Mouse (Mus musculus): ENCODE data around the gene Ube2d3.

The Ube2d3 gene

DNA sequence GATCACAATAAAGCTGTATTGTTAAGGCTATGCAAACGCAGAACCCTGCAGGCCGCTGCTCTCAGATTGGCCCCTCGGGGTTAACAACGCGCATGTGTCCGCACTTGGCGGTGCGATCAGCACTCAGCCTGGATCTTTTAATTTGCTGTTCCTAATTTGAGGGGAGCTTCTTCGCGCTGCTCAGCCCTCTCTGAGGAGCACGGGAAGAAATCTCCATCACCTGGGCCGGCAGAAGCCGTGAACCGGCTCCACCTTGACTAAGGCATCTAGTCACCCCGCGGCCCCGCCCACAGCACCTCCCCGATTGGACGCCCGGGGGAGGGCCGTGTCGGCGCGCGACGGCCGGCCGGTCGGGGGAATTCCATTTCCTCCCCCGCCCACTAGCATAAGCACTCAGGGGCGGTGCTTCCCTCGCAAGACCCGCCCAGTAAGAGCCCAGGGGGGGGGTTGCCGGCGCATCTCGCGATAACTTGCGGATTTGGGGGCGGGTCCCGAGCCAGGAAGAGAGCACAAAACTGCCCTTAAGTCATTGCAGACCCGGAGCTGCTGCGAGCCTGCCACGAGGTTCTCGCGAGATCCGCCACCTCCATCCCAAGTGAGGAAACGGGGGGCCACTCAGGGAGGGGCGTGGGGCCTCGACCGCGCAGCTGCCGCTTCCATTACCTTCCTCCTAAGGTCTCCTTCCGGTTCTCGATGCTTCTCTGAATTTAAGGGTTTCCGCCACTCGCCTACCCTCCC lies at the start of gene Ube2d3:
Ube2d3 (plus strand) TSS at position 392 of the 738 bp plus-strand sequence.
- DNase-seq (ENCODE audit: low spot score): peak; percentile 99

DNA sequence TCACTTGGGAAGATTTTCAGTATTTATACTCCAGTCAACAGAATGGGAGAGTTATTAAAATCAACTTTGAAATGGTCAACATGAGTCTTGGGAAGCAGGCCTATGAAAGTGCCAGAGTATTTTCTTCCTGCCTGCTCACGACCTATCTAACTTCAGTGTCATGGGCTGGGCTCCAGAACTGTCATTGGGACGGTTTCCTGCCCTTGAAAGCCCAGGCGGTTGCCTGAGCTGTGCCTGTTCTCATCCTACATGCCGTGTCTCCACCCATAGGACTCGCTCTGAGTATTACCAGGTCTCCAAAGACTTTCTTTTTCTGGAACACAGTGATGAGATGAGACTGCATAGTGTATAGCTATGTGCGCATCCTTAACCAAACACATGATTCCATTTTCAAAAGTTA lies 44.8 kb upstream of the Ube2d3 start:
- no peak for DNase-seq (ENCODE audit: low spot score)

DNA sequence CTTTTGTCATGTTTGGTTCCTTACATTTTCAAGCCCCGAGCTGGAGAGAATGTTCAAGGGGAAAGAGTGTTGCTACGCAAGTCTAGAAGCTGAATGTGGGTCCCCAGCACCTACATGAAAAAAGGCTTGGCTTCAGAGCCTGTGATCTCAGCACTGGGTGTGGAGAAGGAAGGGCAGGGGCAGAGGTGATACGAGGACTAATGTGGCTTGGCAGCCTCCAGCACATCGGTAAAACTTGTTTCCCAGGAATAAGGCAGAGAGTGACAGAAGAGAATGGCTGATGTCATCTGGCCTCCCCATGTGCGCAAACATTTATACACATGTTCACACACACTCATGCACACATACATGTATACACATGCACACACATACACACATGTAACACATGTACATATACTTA lies 42.9 kb upstream of the Ube2d3 start:
- DNase-seq (ENCODE audit: low spot score): no peak

DNA sequence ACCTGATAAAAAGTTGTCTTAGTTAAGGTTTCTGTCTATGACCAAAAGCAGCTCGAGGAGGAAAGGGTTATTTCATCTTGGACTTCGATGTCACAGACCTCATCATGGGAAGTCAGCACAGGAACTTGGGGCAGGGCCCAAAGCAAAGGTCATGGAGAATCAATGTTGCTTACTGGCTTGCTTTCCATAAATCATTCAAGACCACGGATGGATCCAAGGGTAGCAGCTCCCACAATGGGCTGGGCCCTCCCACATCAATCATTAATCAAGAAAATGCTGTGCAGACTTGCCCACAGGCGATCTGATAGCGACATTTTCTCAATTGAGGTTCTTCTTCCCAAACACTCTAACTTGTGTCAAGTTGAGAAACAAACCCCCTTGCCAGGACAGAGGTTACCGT lies 41.9 kb upstream of the Ube2d3 start:
- DNase-seq (ENCODE audit: low spot score): no peak

DNA sequence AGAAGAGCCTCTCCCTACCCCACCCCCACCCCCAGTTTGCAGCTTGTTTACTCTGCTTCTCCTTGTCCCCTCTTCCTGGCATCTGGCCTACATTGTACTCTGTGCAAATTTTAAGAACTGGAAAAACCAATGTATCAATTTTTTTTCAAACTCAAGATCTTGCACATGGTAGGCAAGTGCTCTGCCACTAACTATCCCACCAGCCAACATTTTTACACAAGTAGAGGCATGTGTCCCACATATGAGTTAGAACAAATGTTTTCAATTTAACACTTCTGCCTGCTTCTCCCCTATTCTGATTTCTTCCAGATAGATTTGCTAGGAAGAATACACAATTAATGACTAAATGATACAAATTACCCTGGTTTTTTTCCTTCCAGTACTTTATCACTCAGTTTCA lies 40.8 kb upstream of the Ube2d3 start:
- DNase-seq (ENCODE audit: low spot score): no peak

DNA sequence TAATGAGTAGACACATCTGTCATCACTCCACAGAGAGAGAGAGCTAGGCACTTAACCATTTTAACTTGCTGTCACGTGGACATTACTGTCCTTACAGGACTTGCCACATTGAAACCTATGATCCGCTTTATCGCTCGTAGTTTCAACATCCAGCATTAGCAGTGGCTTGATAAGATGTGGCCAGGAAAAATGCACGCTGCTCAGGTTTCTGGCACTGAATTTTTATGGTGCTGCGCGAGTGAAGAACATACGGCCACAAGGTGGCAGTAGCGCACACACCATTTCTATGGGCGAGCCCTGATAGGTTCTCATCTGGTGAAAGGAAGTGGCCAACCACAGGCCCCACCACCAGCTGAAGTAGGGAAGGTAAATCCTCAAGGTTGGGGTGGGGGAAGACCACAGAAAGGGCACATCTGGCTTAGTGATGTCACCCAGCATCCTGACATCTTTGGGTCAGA lies 35.7 kb upstream of the Ube2d3 start:
- peak; percentile 52 for DNase-seq (ENCODE audit: low spot score)

DNA sequence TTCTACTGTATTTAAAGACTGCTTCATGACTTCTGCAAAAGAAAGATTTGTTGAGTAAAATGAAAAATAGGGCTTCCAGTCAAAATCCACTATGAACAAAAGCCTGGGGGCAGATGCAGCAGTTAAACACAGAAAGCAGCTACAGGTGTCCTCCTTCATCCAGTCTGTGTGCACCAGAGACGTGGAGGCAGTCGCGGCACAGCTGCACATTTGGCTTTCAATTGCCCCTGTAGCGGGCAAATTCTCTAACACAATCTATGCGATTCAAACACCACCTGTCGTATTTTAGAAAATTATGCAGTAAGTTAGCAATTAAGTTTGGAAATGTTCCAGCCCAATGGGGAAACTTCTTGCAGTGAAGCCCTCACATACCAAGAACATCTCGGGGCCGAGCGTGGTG lies 34.7 kb upstream of the Ube2d3 start:
- no peak for DNase-seq (ENCODE audit: low spot score)

DNA sequence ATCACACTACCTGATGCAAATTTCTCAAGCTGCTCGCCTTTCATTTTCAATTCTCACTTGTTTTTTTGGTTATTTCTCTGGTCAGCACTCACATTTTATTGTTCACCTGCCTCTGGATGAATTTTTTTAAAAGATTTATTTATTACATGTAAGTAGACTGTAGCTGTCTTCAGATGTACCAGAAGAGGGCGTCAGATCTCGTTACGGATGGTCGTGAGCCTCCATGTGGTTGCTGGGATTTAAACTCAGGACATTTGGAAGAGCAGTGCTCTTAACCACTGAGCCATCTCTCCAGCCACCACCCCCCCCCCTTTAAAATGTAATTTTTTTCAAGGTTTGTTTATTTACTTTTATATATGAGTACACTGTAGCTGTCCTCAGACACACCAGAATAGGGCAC lies 34.1 kb upstream of the Ube2d3 start:
- DNase-seq (ENCODE audit: low spot score): no peak

DNA sequence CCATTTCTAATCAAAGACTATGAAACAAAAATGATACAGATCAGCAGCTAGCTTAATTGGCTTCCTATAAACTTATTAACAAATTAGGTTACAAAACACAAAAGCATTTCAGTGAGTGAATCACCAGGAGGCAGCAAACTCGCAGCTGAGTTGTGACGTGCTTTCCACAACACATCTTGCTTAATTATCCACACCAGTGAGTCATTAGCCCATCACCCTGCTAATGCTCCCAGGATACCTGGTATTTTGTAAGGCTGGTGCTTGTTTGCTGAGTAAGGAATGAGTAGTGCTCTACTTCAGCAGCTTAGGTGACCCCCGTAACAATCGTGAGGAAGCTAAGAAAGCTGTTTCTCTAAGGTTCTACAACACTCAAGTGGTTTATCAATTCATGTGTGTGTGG lies 33.4 kb upstream of the Ube2d3 start:
- no peak for DNase-seq (ENCODE audit: low spot score)

DNA sequence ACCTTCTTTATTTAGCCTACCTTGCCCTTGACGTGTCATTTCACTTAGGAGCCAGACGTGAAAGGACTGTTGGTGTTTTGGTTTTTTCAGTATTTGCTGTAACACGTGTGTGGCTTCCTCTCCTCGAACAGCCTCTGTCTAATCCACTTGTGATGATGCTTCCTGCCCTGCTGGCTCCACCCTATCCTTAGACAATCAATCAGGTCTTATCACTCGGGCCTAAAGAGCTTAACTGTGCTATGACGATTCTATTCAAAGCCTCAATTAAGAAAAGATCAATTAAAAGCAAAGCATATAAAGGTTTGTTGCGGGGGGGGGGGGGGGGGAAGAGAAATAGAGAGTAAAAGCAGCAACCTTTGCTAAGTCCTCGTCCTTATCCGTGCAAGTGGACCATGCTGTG lies 30.6 kb upstream of the Ube2d3 start:
- no peak for DNase-seq (ENCODE audit: low spot score)

DNA sequence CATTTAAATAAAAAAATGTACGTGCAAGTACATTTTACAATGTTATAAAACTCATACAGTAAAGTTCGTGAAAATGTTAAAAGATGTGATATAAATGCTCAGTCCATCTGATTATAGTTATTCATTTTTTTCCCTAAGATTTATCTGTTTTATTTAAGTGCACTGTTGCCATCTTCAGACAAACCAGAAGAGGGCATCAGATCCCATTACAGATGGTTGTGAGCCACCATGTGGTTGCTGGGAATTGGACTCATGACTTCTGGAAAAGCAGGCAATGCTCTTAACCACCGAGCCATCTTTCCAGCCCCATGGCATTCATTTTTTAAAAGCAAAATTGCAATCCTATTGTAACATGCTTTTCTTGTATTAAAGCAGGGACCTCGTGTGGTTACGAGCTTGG lies 28.7 kb upstream of the Ube2d3 start:
- no peak for DNase-seq (ENCODE audit: low spot score)

DNA sequence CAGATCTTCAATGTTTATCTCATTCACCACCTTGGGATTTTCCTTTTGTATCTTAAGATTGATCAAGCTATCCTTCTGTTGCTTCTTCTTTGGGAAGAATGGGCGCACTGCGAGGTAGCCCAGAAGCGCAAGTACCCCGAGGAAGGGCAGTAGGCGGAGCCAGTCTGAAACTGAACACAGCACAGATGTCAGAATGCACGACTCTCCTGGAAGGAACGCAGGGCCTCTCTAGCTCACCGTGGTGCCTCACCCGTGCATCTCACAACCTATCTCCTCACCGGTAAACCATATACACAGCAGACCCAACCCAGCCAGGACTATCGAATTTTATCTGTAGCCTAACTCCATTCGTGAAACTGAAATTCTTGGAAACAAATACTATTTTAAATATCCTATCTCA lies 26.9 kb upstream of the Ube2d3 start:
- no peak for DNase-seq (ENCODE audit: low spot score)

DNA sequence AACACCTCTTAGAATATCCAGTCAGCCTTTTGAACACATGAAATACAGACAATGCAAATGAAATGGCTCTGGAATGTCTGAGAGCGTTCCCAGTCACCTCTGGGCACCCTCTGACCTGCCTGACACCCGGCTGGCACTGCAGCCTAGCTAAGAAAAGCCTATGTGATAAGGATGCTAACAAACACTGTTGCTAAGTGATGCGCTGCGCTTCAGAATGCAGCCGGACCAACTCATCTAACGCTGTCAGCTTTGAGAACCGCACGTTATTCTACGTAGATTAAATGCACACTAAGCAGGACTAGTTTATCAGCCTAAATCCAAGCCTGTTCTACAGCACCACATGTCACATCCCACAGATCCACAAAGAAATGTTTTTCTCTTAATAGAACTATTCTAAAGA lies 26.1 kb upstream of the Ube2d3 start:
- DNase-seq (ENCODE audit: low spot score): no peak

DNA sequence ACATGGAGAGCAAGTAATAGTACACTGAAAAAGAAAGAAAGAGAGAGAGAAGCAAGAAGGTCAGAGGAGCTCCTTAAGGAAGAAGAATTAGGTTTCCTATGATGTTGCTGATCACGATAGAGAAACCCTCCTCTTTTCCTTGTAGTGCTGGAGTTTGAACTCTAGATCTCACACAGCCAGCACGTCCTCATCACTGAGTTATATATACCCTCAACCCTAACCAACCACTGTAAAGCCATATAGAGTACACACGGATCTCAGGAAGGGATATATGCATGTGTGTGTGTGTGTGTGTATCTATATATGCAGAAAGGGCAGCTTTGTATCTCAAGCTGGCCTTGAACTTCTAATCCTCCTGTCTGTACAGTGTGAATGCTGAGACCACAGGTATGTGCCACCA lies 20.7 kb upstream of the Ube2d3 start:
- no peak for DNase-seq (ENCODE audit: low spot score)

DNA sequence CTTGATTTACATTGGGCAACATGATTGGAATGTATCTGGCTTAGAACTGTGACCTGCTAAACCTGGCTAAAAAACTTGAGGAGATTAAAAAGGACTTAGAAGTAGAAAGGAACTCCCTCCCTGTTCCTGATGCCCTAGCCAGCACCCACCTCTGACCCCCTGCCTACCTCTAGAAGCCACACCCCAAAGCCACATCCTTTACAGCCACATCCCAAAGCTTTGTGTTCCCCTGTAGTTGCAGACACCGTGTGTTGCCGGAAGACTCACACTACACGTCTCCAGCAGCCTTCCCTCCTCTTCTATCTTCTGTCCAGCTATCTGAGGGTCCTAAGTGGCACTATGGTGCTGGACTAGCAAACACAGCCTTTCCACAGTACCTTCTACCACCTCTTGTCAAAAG lies 20.1 kb upstream of the Ube2d3 start:
- DNase-seq (ENCODE audit: low spot score): no peak

DNA sequence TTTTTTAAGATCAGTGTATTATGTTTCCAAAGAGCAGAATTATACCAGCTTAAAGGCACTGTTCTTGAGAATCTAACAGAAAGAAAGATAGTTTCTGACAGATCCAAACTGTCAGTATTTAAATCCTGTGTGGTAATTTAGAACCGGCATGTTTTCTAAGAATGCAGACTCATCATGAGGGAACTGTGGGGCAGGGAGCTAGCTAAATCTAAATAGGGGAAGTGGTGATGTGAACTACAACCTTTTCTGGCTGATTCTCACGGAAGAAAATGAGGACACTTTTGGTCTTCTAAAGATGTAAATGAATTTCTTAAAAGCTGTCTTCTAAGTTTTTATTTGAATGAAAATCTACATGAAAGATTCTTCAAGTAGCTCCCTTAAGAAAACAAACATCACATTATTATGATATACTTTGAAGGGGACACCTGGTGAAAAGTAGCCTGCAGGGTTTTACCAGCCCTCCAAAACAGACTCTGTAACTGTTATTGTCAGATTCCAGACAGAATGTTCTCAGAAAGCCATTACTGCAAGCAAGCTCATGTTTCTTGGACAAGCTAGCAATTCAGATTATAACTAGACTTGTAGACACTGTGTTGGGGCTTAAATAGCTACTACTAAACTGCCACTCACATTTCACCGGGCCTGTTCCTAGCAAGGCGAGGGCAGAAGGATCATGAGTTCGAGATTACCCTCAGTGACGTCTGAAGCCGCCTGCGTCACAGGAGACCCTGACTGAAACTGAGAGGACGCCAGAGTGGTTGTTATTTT lies 17.2 kb upstream of the Ube2d3 start:
- no peak for DNase-seq (ENCODE audit: low spot score)

DNA sequence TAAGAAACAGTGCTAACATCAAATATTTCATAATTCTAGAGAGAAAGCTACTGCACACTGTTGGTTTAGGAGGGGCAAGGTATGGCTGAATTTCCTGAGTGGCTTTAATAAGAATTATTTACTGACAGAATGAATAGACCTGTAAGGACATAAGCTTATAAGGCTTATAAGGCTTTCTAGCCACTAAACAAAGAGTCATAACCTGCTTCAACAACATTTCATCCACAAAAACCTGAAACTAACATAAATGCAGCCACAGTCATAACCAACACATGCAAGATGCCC lies 16.7 kb upstream of the Ube2d3 start:
- DNase-seq (ENCODE audit: low spot score): no peak

DNA sequence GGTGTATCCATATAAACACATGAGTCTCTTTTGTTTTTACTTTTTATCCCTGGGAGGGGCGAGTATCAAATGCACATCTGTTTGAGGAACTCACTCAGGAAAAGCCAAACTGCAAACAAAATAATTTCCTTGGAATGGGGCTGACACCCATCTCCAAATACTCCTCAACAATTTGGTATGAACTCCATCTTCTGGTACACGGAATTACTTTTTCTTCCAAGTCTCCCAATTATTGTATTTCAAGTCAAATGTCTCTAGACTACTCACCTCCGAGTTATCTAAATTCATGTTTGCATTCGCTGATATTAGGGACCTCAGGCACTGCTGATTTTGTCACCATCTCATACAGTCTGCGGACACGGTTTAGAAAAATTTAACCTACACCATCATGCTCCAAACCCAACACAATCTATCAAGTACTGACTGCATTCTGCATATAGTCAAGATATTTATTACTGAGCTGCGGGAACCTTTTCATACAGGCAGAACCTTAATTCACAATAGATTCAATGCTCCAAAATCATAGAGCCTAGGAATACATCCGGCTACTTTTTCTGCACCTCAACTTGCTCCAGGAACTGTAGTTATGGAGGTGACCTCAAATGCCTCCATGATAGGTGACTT lies 15.6 kb upstream of the Ube2d3 start:
- no peak for DNase-seq (ENCODE audit: low spot score)

DNA sequence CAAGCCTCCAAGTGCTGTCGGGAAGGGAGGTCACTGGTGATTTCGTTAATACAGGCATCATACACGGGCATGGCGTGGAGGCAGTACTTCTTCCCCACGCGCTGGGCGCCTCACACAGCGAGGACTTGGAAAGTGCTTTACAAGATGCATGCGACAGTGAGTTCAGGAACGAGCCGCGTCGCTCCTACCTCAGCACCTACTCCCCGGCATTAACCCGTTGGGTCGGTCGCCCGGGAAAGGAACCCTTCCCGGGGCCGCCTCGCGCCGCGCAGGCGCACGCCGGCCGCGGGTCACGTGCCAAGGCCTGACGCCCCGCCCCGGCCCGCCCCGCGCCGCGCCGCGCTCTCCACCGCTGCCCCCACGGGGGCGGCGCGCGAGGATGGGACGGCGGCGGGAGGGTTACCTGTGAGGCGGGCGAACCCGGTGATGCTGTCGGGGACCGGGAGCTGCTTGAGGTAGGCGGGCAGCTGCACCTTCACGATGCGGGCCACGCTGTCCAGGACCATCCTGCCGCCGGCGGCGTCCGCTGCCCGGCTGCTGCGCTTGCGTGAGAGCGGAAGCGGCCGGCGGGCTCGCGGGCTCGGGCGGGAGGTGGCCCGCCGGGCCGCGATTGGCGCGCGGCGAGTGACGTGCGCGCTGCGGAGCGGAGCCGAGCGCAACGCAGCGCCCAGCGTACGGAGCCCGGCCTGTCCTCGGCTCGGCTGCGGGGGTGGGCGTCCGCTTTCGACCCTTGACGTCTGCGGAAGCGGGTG lies 14.9 kb upstream of the Ube2d3 start:
- peak; percentile 70 for DNase-seq (ENCODE audit: low spot score)

DNA sequence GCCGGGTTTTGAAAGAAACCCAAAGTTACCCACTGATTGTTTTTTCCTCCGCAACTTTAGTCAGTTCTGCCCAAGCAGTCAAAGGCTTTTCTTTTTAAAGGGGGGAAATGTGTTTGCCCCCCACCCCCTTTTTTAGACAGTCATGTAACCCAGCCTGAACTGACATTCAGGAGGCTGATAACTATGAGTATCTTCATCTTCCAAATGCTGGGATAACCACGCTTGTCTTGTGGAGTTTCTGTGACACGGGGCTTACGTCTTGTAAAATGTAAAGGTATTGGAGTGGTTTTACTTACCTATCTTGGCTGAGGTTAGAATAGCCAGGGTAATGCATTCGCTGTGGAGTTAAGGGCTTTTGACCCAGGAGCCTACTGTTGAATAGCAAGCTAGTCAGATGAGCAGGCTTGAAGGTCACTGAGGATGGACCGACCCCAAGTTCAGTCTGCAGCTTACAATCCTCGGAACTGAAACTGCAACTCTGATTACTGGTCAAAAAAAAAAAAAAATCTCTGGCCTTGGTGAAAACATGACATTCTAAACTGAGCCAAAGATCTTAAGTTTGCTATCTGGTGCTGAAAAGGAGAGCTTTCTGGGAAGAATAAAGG lies 14.2 kb upstream of the Ube2d3 start, which contains the start of gene Cisd2:
Cisd2 (minus strand) TSS at position 318 of the 605 bp plus-strand sequence.
- no peak for DNase-seq (ENCODE audit: low spot score)

DNA sequence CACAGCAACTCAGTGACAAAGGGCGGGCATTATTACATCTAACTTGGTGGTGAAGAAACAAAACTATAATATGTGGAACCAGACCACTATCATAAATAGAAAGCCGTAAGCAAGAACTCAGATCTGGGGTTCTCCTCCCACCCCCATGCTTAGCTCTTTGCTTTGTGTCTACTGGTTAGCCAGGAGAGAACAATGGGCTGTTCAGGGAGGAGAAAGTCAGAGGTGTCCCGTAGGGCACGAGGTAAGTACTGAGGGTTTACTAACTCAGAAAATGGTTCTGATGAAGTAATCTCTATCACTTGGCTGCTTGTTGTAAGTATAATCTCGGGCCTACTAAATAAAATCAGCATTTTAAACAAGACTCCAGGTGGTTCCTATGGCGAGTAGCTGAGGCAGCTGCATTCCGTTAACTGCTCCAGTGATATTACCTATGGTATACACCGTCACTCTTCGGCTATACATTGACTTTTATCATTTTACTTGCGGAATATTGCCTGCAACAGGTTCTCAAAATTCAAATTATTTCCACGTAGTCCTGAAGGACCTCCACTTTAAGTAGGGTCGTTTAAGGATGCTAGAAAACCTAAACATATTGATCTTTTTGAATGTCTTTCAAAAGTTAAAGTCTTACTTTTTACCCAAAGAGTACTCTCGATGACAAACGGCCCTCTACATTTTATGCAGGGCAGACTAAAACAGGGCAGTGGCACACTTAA lies 890 bp upstream of the Ube2d3 start:
- DNase-seq (ENCODE audit: low spot score): no peak

DNA sequence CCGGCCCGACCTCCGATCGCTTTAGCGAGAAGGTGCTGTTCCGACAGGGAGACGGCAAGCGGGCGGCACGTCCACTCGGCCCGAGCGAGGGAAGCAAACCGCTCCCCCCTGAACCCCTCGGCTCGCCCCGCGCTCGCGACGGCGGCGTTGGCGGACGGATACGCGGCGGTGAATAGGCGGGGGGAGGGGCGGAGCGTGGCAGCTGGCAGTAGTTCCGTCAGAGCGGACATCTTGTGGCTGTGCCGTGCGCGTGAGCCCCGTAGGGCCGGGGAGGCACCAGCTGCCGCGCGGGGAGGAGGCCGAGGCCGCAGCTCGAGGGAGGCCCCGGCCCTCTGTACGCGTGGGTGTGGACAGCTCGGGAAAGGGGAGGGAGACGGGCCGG lies 573 bp downstream of the Ube2d3 start:
- peak; percentile 83 for DNase-seq (ENCODE audit: low spot score)
